Mouse (Mus musculus) megakaryocyte, adult 5-6 weeks (primary cell): Measurements from ENCODE around the gene Vmn1r184. TPM values are rescaled to one million over a fixed set of nuclear protein-coding genes. Genes with fewer than 3 reads are reported as not detected.
"Not testable (repeated sequence)": the region's sequence is repeated elsewhere in the genome, so short reads cannot be mapped to it uniquely, and the experiment has no call there.

Experiments
- ATAC-seq: 2 replicates; pipeline ENCODE4 v1.8.0; 2016; ENCODE audit warnings: mild to moderate bottlenecking, inconsistent platforms; ENCODE audit not compliant: poor library complexity, severe bottlenecking
- total RNA-seq, 2 experiments: library from RNA; stranded (forward) in 1 of 2; stranded (reverse) in 1 of 2; fragments of 153-499, 151-499 nt in 1 of 2; fragments of 221-1000, 200-1000 nt in 1 of 2; gene quantifications; 2 replicates each; pipeline versions ENCODE4 v1.2.3 to v1.2.4; 2015 to 2017

Gene Vmn1r184
- total RNA-seq (2015) (not detected in 2 replicates), total RNA-seq (2017) (not detected in 2 replicates)

GRCm38 (mm10) chr7:26260034-26260433 is at the start of gene Vmn1r184:
Vmn1r184 (plus strand) TSS chr7:26260334.
- not testable (repeated sequence) for ATAC-seq

- not testable (repeated sequence) for ATAC-seq
Measured at GRCm38 (mm10) chr7:26303429-26304166, 43.5 kb downstream of the Vmn1r184 start.

DNA sequence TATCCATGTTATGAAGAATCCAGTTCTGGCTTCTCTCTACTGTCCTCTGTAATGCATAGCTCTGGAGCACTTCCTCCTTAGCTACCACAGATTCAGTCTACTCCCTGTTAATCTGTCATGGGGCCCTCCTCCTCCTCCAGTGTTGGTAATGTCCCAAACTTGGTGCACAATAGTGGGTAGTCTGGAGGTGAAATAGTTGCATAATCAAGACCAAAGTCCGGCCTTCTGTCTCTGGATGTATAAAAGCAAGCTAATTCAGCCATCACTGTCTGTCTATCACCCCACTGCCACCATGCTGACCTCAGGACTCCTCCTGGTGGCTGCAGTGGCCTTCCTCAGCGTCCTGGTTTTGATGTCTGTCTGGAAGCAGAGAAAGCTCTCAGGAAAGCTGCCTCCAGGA is 46.8 kb downstream of the Vmn1r184 start, which contains the start of gene Cyp2a4:
TSS of gene Cyp2a4 (plus strand) at position 244 of the 400 bp plus-strand sequence.
- ATAC-seq, result not testable (repeated sequence)

- not testable (repeated sequence) for ATAC-seq
Measured at GRCm38 (mm10) chr7:26311786-26312185, 51.7 kb downstream of the Vmn1r184 start.

- not testable (repeated sequence) for ATAC-seq
Measured at GRCm38 (mm10) chr7:26315194-26315593, 55.1 kb downstream of the Vmn1r184 start.

DNA sequence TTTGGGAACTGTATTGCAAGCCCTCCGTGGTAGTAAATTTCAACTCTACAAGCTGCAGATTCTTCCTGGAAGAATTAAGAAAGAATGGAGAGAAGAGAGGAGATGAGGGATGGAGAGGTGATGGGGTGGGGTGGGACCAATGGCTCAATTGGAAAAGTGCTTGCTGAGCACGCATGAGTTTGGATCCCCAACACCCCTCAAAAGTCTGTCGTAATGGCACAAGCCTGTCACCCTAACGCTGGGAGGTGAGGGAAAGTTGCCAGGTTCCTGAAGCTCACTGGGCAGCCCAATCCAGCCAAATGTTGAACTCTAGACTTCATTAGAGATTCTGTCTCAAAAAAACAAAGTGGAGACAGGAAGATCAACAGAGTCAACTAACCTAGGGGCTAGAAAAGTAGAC is 55.7 kb downstream of the Vmn1r184 start:
- ATAC-seq, result not testable (repeated sequence)

Other genes with a start within 250 kb of the Vmn1r184 start
- not detected in 2 replicates for gene Cyp2b13, start 198.8 kb upstream of the Vmn1r184 start, total RNA-seq (2015)
- not detected in 2 replicates for gene Cyp2b13, start 198.8 kb upstream of the Vmn1r184 start, total RNA-seq (2017)
- gene Cyp2b9, start 86.9 kb upstream of the Vmn1r184 start, total RNA-seq (2015), result not detected in 2 replicates
- gene Cyp2b9, start 86.9 kb upstream of the Vmn1r184 start, total RNA-seq (2017), result not detected in 2 replicates
- not detected in 2 replicates for gene Cyp2a4, start 46.8 kb downstream of the Vmn1r184 start, total RNA-seq (2015)
- gene Cyp2a4, start 46.8 kb downstream of the Vmn1r184 start, total RNA-seq (2017), result not detected in 2 replicates
- not detected in 2 replicates for gene Nlrp9c, start 143.4 kb downstream of the Vmn1r184 start, total RNA-seq (2015)
- not detected in 2 replicates for gene Nlrp9c, start 143.4 kb downstream of the Vmn1r184 start, total RNA-seq (2017)
- gene Nlrp4a, start 174.8 kb downstream of the Vmn1r184 start, total RNA-seq (2015), result not detected in 2 replicates
- not detected in 2 replicates for gene Nlrp4a, start 174.8 kb downstream of the Vmn1r184 start, total RNA-seq (2017)